Mouse (Mus musculus): ENCODE data around the gene Fgfr2.

- TF ChIP-seq POLR2A (IDR thresholded peaks at IDR 0.05; ENCODE audit: low read depth, low read length) (no peak), CTCF (IDR thresholded peaks at IDR 0.05; ENCODE audit: borderline replicate concordance, insufficient read depth, low read length) (no peak)
These were observed 319.2 kb downstream of the Fgfr2 start for GRCm38 (mm10) chr7:132803962-132804361.
